Mouse (Mus musculus) lung, postnatal 36 days (tissue): ENCODE data around the gene Prkn.

Source experiments
- DNase-seq: peaks from one replicate; pipeline ENCODE4 v3.0.0; 2022; ENCODE audit warnings: mixed read lengths

Prkn gene

DNA sequence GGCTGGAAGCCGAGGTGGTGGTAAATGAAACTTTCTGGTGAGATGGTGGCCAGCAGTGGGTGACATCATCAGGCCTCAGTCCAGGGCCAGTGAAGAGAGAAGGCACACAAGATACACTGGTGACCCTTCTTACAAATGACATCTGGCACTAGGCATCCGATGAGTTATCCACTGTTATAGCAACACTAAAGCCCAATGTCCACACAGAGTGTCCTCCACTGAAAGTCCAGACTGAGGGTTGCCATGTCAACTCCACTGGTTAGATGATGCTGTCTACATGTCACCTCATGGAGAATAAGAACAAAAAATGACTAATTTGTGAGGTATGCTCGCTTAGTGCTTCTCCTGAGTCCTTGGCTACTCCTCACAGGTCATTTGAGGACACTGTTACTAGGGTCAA is 1210.8 kb downstream of the Prkn start:
- DNase-seq = peak; percentile 21

GRCm38 (mm10) chr17:12052651-12053050 is 1212.5 kb downstream of the Prkn start:
- peak; percentile 63 for DNase-seq

DNA sequence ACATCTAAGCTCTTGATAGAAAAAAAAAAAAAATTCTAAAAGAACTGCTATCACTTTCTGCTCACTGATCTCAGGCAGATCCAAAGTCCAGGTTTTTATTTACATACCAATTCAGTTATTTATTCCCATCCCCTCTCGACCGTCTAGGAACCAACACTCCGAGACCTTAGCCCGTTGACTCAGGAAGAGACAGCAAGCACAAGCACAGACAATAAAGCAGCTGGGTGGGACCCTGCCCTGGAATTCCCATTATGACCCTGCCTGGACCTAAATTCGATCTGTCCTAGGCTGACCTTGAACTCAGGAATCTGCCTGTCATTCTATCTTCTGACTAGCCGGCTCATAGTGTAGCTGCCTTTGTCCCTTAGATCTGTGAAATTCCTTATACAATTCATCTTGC is 1218.9 kb downstream of the Prkn start:
- no peak for DNase-seq

- DNase-seq = no peak
These were observed 1221.2 kb downstream of the Prkn start for GRCm38 (mm10) chr17:12061381-12061780.

GRCm38 (mm10) chr17:12062861-12063260 is 1222.7 kb downstream of the Prkn start:
- no peak for DNase-seq

DNA sequence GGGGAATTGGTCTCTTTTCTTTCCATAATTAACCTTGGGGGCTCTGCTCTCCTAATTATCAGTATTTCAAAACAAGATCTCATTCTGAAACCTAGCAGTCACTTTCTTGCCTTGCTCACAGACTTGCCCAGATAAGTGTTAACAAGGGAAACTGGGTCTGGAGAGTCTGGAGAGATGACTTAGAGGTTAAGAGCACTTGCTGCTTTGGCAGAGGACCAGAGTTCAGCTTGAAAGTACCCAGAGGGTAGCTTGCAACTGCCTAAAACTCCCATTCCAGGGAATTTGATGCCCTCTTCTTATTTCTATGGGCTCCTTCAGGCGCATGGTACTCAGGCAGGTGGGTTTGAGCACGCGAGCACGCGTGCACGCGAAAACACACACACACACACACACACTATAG is 1223.3 kb downstream of the Prkn start:
- DNase-seq = peak; percentile 77

DNA sequence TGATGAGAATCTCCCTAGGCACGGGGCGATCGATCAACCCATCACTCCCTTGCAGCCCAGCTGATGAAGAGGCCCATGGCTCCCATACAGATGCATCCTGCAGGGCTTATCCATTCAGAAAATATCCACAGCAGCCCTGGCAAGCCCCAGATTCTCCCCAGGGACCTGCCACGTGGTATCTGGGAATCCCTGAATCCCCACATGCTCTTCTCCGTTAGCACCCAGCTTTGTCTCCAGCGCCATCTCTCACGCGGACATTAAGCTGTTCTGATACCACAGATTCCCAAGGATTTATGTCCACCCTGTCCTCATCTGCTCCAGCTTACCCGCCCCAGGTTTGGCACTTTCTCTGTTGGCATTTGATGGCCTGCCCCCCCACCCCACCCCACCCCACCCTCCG is 1225.9 kb downstream of the Prkn start:
- no peak for DNase-seq

DNA sequence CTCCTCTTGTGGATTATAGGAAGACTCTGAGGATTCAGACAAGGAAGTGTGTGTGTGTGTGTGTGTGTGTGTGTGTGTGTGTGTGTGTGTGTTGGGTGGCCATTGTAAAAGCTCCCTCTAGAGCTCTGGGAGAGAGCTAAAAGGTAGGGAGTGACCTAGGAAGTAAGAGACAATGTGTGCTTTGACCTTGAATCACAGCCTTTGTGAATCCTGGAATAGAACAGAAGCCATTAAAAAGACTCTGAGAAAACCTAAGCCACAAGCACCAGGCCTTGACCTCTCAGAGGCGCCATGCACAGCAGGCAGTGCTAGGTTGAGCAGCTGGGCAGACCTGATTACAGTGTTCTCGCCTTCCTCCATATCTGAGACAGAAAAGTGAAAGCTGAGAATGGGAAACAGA is 1236.6 kb downstream of the Prkn start:
- no peak for DNase-seq

GRCm38 (mm10) chr17:12080656-12081495 is 1240.7 kb downstream of the Prkn start:
- DNase-seq = peak; percentile 73

- DNase-seq = no peak
These were observed 1242.0 kb downstream of the Prkn start for GRCm38 (mm10) chr17:12082201-12082600.

DNA sequence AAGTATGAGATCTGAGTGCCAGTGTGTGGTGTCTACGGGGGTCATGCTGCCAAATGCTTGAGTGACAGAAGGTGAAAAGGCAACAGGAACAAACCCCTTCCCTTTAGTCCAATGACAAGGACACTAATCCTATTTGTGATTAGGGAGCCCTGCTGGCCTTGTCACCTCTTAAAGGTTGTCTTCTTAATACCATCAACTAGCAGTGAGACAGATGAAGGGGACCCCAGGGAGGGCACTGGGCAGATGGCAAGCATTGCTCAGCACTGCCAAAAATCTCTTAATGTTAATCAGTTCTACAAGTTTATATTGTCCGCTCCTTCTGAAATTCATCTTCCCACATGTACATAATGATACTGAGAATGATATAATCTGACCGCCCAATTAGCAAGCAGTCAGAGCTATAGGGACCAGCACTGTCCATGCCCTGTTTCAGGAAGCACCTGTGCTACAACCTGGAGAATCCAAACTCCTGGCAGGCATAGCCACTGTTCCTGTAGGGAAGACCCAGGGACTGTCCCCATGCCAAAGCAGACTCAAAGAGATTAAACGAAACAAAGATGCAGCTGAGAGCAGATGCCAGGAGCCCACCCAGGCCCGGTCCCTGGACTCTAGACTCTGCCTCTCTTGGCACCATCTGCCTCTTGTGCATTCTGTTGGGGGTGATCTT is 1250.2 kb downstream of the Prkn start:
- no peak for DNase-seq

- no peak for DNase-seq
These were observed 1252.8 kb downstream of the Prkn start for GRCm38 (mm10) chr17:12092901-12093564.

DNA sequence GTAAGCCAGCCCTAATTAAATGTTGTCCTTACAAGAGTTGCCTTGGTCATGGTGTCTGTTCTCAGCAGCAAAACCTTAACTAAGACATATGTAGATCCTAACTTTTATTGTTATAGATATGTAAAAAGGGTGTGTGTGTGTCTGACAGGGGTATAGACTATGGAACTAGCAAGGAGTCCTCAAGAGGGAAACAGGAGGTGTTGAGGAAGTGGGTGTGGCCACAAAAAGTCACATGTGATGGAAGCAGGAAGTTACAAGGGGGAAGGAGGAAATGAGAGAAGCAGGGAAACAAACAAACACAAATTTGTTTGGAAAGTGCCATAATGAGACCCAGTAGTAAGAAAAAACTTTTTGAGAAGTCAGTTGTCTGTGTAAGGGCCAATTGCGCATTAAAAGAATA is 1253.8 kb downstream of the Prkn start:
- no peak for DNase-seq

- DNase-seq = peak; percentile 78
These were observed 1254.8 kb downstream of the Prkn start for GRCm38 (mm10) chr17:12094827-12095590.

GRCm38 (mm10) chr17:12099415-12099814 is 1259.2 kb downstream of the Prkn start:
- no peak for DNase-seq

DNA sequence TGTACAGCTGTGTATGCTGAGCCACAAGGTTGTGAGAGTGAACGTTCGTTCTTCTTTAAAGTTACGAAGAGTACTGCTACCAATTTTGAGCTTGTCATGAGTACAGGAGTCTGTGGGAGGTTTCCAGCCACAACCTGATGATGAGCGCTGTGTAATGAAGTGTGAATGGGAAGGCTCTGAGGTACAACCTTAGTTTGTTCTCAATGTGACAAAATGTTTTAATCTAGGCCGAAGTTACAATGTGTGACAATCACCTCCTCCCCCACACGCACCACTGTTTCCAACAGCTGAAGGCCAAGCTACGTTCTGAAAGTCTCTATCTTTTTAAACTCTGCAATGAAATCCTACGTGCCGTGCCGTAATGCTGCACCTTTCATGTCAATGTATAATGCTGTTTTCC is 1262.1 kb downstream of the Prkn start:
- DNase-seq = no peak

DNA sequence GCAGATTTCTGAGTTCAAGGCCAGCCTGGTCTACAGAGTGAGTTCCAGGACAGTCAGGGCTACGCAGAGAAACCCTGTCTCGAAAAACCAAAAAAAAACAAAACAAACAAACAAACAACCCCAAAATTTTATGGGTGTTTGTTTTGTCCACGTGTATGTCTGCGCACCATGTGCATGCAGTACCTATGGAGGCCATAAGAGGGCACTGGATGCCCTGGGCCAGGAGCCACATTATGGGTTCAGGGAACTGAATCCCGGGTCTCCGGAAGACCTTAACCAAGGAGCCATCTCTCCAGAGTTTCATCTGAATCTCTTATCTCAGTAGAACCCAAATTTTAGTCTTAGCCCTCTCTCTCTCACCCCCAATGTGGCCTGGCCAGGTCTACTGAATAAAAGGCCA is 1263.6 kb downstream of the Prkn start:
- no peak for DNase-seq

- DNase-seq = no peak
These were observed 1264.1 kb downstream of the Prkn start for GRCm38 (mm10) chr17:12104245-12104644.

- no peak for DNase-seq
These were observed 1264.5 kb downstream of the Prkn start for GRCm38 (mm10) chr17:12104690-12105089.

DNA sequence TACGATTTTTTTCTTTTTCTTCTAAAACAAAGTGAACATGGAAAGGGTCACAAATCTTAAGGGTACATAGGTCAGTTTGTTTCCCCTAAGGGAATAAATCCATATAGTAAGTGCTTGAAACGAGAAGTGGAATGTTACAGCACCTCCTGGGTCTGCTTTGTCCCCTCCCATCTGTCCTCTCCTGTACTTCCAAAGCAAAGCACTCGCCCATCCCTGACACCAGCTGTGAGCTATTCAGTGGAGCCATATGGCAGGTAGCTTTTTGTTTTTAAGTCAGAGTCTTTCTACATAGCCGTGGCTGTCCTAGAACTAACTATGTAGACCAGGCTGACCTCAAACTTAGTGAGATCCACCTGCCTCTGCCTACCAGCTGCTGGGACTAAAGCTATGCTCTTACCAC is 1266.1 kb downstream of the Prkn start:
- DNase-seq = no peak
